Mouse (Mus musculus): ENCODE results near the gene Ube2q1. TPM values are rescaled to one million over a fixed set of nuclear protein-coding genes. Genes with fewer than 3 reads are reported as not detected.

The Ube2q1 gene
- total RNA-seq (2021) (10 to 100 TPM; 66.6 to 67.5 TPM), polyA plus RNA-seq (2012; rRNA removed) (33.5 and 35.0 TPM in 2 replicates)
- long read RNA-seq, transcript Ube2q1-201 (13 exons, 3,077 nt): major isoform, 78 of 91 reads
- long read RNA-seq, partial matches to known transcripts: 7 of 91 reads
- long read RNA-seq, other reads (novel, unspliced or antisense): 6 of 91 reads

DNA sequence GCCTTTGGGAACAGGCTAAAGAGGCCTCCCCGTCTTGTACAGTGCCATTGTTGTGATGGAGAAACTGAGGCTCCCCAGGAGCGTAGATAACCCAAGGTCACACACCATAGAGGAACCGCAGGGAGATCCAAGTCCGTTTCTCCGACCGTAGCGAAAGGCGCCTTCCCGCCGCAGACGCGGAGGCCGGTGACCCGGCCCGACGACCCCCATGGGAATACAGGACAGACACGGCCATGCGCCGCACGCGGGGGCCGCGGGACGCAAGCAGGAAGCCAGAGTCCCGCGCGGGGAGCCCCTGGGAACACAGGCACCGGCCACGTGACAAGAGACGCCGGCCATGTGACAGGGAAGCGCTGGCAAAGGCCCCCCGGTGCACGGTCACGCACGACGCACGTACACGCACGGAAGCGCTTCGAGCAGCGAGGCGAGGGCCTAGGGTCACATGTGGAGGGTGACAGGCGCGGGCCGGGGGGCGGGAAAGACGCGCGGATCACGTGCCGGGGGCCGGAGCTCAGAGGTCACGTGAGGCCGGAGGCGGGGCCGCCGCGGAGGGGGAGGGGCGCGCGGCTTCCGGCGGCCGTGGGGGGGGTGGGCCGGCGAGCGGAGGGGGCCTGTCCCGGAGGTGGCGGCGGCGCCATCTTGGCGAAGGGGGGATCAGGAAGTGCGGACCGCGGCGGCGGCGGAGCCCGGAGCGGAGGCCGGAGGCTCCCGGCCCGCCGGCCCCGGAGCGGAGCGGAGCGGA is at the start of gene Ube2q1:
Gene Ube2q1, plus strand, starts transcription at position 649 of the 742 bp plus-strand sequence.
- DNase-seq: peak; percentile 98

- DNase-seq: peak; percentile 84
These were observed 46.4 kb upstream of the Ube2q1 start for GRCm38 (mm10) chr3:89727028-89727427.

DNA sequence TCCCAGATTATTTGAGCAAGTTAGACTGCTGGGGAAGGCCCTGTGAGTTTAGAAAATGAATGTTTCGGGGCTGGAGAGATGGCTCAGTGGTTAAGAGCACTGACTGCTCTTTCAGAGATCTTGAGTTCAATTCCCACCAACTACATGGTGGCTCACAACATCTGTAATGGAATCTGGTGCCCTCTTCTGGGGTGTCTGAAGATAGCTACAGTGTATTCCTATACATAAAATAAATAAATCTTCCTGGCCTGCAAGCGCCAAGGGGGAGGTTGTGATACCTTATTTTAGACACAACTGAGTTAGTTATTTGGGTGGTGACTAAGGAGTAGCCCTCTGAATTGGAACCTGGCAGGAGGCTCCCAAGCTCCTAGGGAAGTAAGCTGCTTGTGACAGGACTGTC is 44.6 kb upstream of the Ube2q1 start:
- no peak for DNase-seq

GRCm38 (mm10) chr3:89730350-89731331 is 42.8 kb upstream of the Ube2q1 start:
- peak; percentile 94 for DNase-seq

- no peak for DNase-seq
These were observed 41.3 kb upstream of the Ube2q1 start for GRCm38 (mm10) chr3:89732091-89732490.

DNA sequence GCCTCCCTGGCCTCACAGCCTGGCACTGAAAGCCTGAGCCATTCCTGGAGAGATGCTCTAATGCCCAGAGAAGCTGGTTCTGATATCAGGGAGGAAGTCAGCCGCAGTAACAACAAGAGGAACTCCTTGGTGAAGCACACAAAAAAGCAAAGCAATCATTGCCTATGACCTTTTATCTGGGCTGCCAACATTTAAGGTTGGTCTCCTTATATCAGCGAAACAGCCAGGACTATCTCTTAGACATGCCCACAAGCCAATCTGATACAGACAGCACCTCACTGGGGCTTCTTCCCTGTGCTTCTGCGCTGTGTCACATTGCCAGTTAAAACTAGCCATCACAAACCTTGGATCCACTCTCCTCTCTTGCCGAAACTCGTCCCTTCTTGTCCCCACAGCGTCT is 34.9 kb upstream of the Ube2q1 start:
- no peak for DNase-seq

DNA sequence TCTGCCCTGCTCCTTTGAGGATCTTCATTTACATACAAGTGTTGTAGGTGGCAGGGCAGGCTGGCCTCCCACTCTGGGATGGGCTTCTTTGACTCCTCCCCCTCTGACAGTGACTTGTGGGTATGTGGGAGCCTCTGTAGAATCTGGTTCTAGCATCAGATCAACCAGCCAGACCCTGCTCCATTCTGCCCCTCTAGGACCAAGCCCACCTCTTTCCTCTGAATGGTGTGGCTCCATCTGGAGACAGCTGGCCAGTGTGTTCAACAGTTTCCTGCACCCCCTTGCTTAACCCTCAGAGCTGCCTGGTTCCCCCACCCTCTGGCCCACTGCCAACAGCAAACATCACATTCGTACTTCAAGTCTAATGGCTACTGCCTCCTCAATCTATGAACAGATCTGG is 21.1 kb upstream of the Ube2q1 start:
- DNase-seq: no peak

GRCm38 (mm10) chr3:89755283-89755682 is 18.1 kb upstream of the Ube2q1 start:
- no peak for DNase-seq

GRCm38 (mm10) chr3:89757851-89758250 is 15.6 kb upstream of the Ube2q1 start:
- no peak for DNase-seq

GRCm38 (mm10) chr3:89759786-89760185 is 13.6 kb upstream of the Ube2q1 start:
- no peak for DNase-seq

- peak; percentile 83 for DNase-seq
These were observed 9.2 kb upstream of the Ube2q1 start, which contains the start of gene Chrnb2 for GRCm38 (mm10) chr3:89764119-89764724. Gene Chrnb2 (minus strand): TSS chr3:89764632.

DNA sequence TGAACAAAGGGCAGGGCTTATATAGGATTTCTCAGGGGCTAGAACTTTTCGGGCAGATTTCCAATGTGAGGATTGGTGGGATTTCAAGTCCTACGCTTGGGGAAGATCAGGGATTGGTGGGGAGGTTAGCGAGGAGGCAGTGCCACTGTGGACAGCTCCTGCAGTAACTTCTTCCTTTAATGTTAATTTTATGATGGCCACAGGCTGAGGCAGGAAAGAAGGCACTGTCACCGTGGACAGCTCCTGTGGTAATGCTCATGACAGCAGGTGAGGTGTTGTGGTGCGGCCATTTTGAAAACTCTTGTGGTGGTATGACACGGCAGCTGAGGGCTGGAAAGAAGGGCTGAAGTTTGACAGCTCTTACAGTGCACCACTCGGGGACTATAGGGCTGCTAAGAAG is 3.8 kb upstream of the Ube2q1 start:
- no peak for DNase-seq

GRCm38 (mm10) chr3:89770425-89771002 is 2.9 kb upstream of the Ube2q1 start:
- DNase-seq: no peak

GRCm38 (mm10) chr3:89772588-89772967 is 838 bp upstream of the Ube2q1 start:
- DNase-seq: peak; percentile 83

GRCm38 (mm10) chr3:89773740-89774211 is 360 bp downstream of the Ube2q1 start:
- no peak for DNase-seq

DNA sequence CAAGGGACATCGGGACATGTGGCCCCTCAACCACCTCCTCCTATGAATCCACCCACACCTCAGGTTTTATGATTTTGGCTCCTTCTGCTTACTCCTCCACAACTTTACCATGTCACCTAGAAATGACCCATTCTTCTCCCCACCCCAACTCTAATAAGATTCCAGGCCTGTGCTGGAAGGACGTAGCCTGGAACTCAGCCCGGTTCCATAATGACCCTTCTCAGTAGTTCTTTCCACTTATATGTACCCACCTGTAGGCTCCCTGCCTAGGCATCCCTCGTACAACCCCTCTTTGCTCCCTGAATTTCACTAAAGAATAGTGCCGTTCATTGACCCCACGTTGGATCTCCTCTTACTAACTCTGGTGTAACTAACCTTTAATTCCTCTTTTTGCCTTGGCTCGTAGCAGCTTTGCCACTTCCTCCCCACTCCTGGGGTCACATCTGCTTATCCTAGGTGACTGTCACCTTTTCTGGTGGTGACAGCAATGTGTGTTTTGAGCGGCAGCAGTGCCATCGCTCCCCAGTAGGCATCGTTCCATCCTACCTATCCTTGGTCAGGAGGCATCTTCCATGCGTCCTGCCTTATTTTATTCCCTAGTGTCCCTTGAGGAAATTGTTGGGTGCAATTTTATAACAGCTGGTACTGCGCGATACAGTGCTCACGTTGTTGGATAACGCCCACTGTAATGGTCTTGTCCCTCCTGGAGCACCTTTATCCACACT is 982 bp downstream of the Ube2q1 start:
- DNase-seq: no peak

DNA sequence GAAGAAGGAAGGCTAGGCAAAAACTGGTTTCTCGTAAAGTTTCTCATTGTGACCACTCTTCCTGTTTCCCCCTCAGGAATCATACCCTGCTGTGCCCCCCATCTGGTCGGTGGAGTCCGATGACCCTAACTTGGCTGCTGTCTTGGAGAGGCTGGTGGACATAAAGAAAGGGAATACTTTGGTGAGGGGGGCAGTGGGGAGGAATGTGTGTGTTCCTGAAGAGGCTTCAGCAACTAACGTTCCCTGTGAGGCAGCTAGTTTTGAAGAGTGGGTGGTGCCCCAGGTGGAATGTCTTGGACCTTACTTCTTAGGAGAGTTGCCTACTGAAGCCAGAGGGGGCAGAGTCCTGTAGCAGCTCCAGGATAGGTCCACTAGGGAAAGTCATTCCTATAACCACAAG is 2.6 kb downstream of the Ube2q1 start:
- no peak for DNase-seq

- DNase-seq: no peak
These were observed 6.7 kb downstream of the Ube2q1 start for GRCm38 (mm10) chr3:89780102-89780501.

- peak; percentile 31 for DNase-seq
These were observed 8.2 kb downstream of the Ube2q1 start for GRCm38 (mm10) chr3:89781640-89782039.

- DNase-seq: peak; percentile 95
These were observed 11.8 kb downstream of the Ube2q1 start for GRCm38 (mm10) chr3:89784991-89785753.

All from adrenal gland, adult 2 months (tissue).